Mouse (Mus musculus) lung, postnatal 14 days (tissue): ENCODE measurements around the gene Adamts6.

Source experiments
- DNase-seq: peaks from one replicate; pipeline ENCODE4 v3.0.0; 2021

The Adamts6 gene

GRCm38 (mm10) chr13:104517638-104518311 is 230.1 kb downstream of the Adamts6 start:
- no peak for DNase-seq

DNA sequence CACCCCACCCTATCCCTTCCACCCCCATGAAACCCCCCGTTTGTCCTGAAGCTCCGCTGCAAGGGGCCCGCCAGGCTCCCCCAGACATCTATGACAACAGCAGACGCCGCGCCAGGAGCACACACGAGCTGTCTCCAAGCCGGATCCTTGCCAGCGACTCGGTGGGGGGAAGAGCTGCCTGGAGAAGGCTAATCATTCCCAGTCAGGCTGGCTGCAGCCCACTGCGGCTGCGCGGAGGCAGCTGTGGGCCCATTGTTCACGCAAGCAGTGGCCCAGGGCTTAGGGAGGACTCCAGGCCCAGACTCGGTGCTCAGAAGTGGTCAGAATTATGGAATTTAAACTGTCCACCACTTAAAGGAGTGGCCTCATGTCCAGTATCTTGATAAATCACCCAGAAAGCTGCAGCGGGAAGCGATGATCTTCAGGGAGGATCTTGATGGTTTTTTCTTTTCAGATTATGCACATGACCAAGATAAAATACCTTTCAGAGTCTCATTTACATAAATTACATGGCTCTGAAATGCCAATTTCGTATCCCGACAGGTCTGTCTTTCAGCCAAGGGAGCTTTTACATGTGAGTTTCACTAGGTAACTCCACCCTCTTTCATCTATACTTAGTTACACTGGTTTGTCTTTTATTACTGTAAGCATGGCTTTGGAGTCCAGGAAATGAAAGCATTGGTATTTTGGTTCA is 230.8 kb downstream of the Adamts6 start:
- DNase-seq: peak; percentile 87

DNA sequence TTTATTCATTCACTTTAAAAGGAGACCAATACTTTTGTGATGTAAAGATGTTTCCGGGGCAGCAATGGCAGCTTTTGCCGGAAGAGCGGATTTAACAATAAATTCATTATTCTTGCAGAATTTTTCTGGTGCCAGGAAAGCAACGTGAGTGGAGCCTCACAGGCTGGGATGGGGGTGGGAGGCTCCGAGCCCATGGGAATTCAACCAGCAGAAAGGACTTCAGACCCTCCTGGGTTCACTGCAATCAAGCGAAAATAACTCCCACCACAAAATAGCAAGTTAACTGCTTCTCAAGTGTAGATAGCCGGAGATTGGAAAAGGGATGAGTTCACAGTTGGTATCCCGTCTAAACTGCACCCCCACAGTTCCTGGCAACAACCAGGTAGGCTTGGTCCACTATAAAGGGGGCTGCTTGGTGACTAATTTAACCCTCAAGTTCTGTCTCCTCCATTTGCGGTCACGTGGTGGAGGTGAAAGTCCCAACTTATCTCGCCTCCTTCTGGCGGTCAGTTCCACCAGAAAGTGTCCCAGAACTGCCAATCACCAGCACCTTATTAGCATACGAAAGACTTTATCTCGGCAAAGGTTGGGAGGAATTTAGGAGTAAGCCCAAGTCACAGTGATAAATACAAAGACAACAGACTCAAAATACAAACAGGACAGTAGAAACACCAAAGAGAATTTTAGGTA is 231.5 kb downstream of the Adamts6 start:
- DNase-seq: no peak

DNA sequence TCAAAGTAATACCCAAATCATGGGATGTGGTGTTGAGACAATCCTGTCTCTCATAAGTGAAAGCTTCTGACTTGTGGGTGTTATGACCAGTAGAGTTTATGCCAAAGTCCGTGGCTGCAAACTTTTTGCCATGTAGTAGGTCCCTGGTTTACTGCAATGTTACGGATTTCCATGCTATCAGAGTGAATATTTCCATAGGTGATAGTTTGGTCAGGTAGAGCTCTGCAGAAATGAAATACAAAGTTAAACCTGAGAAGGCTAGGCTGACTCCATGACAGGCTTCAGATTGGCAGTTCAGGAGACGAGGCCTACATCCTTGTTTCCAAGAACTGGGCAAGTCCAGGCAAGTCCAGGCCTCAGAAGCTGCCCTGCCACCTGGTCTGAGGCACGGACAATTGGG is 232.3 kb downstream of the Adamts6 start:
- DNase-seq: no peak

DNA sequence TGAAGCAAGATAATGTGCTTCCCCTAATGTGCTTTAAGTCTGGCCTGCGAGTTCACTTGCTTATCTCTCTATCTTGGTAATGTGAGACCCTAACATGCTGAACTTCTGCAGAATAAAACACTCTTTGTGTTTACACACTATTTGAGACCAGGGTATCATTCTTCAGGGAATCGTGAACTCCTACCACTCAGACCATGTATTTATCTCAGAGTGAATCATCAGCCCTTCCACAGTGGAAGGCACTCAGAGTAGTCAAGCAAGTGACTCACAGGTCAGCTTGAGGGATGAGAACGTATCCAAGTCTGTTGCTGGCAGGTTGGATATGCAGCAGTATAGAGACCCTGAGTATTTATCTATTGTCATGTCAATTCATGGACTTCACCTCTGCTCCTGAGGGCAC is 232.8 kb downstream of the Adamts6 start:
- no peak for DNase-seq

- DNase-seq: no peak
Measured at GRCm38 (mm10) chr13:104521532-104521931, 233.9 kb downstream of the Adamts6 start.

DNA sequence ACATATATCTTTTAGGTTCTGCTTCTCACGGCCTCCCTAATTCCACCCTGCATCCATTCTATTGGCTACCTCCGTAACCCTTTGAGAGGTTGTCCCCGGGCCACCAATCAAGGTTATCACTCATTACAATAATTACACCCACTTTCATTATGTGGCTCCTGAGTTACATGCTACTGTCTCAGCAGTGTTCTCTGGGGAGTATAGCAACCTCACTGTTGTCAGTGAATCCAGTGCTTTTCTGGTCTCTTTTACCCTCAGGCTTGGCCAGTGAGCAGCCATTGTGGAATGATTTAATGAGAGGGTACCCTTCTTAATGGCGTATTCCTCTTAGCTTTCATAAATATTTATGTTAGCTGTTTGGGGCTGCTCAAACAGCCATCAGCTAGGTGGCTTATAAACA is 238.0 kb downstream of the Adamts6 start:
- no peak for DNase-seq

DNA sequence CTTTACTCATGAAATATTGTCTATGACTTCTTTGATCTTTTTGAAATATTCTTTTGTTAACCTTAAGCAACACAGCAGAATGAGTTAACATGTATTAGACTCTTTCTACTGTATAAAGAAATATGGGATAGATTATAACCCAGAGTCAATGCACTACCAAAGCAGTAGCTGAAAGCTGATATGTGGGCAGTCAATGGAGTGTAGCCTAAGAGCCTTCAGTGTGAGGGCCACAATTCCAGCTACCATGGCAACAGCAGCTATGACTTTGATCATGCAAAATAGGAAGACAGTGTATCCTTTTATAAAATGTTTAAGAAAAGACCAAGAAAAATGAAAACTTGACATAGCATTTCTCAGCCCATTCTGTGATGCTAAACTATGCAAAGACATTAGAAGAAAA is 241.6 kb downstream of the Adamts6 start:
- DNase-seq: no peak

- no peak for DNase-seq
Measured at GRCm38 (mm10) chr13:104531841-104532240, 244.2 kb downstream of the Adamts6 start.

GRCm38 (mm10) chr13:104532723-104533122 is 245.1 kb downstream of the Adamts6 start:
- DNase-seq: no peak

DNA sequence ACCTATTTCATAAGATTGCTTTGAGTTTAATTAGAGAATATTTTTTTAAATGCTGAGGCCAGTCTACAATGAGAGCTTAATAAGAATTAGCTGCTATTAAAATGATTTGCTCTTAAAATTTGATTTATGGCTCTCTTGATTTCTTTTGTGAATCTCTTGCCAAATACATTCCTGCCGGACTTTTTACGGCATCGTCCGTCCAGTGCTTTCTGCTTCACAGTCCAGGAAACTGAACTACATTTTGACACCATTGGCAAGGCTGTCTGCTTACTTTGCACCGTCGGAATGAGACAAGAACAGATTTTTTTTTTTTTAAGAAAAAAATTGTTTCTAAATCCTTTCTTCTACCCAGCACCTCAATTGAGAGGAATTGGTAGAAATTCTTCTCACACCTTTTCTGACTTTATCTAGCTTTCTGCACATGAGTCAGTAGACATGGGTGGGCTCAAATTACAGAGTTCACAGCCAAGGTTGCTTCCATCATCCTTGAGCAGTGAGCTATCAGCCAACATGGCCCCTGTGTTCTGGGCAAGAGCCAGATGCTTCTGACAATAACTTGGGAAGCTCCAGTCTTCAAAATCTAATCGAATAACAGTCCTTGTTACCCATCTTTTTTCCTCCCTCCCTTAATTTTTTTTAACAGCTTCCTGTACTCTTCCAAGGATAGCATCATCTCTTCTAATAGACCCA is 246.3 kb downstream of the Adamts6 start:
- no peak for DNase-seq

- no peak for DNase-seq
Measured at GRCm38 (mm10) chr13:104540861-104541398, 253.3 kb downstream of the Adamts6 start.

DNA sequence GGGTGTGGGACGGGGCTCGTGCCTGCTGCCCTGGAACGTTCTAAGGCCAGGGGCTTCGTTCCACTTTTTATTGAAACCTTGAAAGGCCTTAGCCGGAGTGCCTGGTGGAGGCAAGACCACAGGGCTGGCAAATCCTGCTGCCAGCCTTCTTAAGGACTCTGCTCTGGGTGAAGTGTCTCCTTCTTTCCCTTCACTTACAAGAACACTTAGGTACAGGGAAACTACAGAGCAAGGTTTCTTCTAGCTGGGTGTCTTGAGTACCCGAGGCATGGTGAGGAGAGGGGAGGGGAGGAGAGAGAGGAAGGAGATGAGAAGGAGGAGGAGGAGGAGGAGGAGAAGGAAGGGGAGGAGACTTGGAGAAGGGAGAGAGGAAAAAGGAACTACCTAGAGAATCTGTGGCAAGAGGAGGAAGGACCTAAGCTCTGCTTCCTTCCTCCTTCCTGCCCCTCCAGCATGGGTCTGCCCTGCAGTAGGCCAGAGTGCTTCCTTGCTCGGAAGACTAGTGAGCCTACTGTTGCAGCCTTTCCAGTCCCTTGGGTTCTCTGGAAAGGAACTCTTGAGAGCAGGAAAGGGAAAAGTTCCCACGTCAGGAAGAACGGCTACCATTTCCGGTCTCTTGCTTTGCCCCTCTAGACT is 254.6 kb downstream of the Adamts6 start:
- no peak for DNase-seq

DNA sequence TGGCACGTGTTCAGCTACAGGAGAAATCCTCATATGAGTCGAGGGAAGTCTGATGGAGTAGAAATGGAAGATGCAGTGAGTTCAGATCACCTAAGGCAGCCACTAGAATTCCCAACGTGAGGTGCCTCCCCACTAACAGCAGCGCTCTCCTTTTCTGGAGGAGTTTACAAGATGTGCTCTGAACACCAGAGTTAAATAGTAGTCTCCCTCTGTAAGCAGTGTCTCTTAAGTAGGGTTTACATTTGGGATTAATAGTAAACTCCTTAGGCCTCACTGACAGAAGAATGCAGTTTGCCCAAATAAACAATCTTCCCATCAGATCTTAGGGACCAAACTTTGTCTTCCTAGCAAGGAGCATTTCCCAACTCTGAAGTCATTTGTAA is 255.1 kb downstream of the Adamts6 start:
- no peak for DNase-seq
